Mouse (Mus musculus): ENCODE data around the gene Rnf148. TPM values are rescaled to one million over a fixed set of nuclear protein-coding genes. Genes with fewer than 3 reads are reported as not detected.

The Rnf148 gene
- polyA plus RNA-seq (2012; rRNA removed) = 0.07 TPM in 1 of 2 replicates, not detected in the other

DNA sequence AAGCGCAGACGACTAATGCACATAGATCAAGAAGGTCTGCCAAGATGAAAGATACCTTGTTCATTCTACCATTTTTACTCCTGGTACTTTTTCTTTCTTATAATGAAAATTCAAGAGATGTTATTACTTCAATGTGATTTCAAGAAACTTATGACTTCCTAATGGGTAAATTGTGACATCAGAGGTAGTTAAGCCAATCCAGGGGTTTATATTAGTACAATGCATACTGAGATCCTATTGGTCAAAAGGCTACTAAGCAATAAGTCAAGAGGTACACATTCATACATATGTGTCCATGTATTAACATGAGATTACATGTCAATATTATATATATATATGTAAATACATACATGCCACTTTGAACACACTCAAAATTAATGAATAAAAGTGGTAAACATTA, at the start of gene Rnf148:
Gene Rnf148, minus strand, starts transcription at position 101 of the 400 bp plus-strand sequence.
- no peak for DNase-seq
- no peak within 1 kb of the TSS for H3K27ac ChIP-seq (ENCODE audit: insufficient read depth, low read depth, low read length)
- no peaks in the 10 kb centered on the region for H3K36me3 ChIP-seq (ENCODE audit: control insufficient read depth, insufficient read depth, low read length)
- no peak within 1 kb of the TSS for H3K4me3 ChIP-seq (ENCODE audit: insufficient read depth, low read depth, low read length)
- H3K27me3 ChIP-seq (replicated peaks; ENCODE audit: control insufficient read depth, insufficient read depth, low read length) = no peaks in the 10 kb centered on the region
- H3K4me1 ChIP-seq (ENCODE audit: control insufficient read depth, insufficient read depth, low read length) = no peaks in the 10 kb centered on the region
- 92% methylated on average over 2 of the region's 2 CpGs for WGBS
- no peak for TF ChIP-seq CTCF (conservative IDR thresholded peaks at IDR 0.05; ENCODE audit: insufficient read depth, insufficient read length, low read depth, low read length)
- TF ChIP-seq POLR2A (IDR thresholded peaks at IDR 0.05; ENCODE audit: low read depth, low read length) = no peak

DNA sequence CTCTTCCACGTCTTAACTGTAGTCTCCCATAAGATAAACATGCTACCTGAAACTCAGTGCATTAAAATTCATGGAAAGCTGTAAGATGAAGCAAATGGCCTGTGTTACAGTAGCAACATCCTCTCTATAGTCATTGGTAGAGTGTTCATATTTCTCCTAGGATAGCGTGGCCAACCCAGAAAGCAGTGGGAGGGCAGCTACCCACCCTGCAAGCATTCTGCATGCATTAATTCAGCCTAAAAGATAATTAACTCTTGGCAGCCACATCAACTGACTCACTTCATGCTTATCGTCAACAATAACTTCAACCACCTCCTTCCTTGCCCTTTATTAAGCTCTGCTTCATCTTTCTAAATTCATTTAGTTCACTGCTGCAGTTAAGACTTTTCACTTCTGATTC, 45.9 kb upstream of the Rnf148 start:
- Histone ChIP-seq H3K27ac (ENCODE audit: insufficient read depth, low read depth, low read length) (no peak overlapping the region), H3K4me1 (ENCODE audit: control insufficient read depth, insufficient read depth, low read length) (no peaks in the 10 kb centered on the region), H3K27me3 (replicated peaks; ENCODE audit: control insufficient read depth, insufficient read depth, low read length) (no peaks in the 10 kb centered on the region), H3K4me3 (ENCODE audit: insufficient read depth, low read depth, low read length) (no peak overlapping the region), H3K36me3 (ENCODE audit: control insufficient read depth, insufficient read depth, low read length) (no peaks in the 10 kb centered on the region)
- no peak for DNase-seq
- TF ChIP-seq CTCF (conservative IDR thresholded peaks at IDR 0.05; ENCODE audit: insufficient read depth, insufficient read length, low read depth, low read length) = no peak
- no peak for TF ChIP-seq POLR2A (IDR thresholded peaks at IDR 0.05; ENCODE audit: low read depth, low read length)
- 69% methylated on average over 3 of the region's 3 CpGs for WGBS

DNA sequence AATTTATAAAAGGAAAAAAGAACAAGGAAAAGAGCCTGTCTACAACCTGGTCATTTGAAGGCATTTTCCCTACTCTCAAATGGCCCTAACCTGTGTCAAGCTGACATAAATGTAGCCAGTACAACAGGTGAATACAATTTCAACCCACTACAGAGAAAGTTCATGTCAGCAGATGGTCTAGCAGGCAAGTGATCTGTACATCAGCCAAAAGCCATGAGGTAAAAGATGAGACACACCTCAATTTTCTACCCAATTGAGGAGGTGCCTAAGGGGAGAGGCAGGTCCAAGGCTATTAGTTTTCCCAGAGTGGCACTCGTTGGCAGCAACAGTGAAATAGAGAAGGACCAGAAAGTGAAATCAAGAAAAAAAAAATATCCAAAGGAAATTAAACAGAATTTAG, 23.2 kb upstream of the Rnf148 start:
- no peak for DNase-seq
- H3K36me3 ChIP-seq (ENCODE audit: control insufficient read depth, insufficient read depth, low read length) = no peaks in the 10 kb centered on the region
- no peaks in the 10 kb centered on the region for H3K27me3 ChIP-seq (replicated peaks; ENCODE audit: control insufficient read depth, insufficient read depth, low read length)
- H3K4me3 ChIP-seq (ENCODE audit: insufficient read depth, low read depth, low read length) = no peak overlapping the region
- TF ChIP-seq POLR2A (IDR thresholded peaks at IDR 0.05; ENCODE audit: low read depth, low read length) (no peak), CTCF (conservative IDR thresholded peaks at IDR 0.05; ENCODE audit: insufficient read depth, insufficient read length, low read depth, low read length) (no peak)
- H3K4me1 ChIP-seq (ENCODE audit: control insufficient read depth, insufficient read depth, low read length) = no peaks in the 10 kb centered on the region
- no peak overlapping the region for H3K27ac ChIP-seq (ENCODE audit: insufficient read depth, low read depth, low read length)
- WGBS = 55% methylated on average over 1 of the region's 1 CpGs

DNA sequence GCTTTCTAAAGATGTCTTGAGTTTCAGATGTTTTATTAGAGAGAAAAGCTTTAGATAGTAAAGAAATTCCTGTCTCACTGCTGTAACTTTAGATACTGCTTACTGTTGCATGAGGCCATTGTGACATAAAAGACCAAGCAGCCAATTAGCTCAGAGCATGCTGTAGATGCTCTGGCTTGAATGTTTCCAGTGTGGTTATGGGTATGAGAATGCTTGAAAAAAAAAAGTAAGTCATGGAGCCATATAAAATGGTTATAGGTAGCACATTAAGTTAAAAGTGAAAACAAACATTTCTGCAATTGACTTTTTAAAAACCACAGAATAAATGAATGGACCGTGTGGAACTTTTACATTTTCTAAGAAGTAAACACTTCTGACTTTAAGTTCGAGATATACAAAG, 4.7 kb downstream of the Rnf148 start, which contains the start of gene Rnf133:
Gene Rnf133, minus strand, starts transcription at position 101 of the 400 bp plus-strand sequence.
- Histone ChIP-seq H3K4me3 (ENCODE audit: insufficient read depth, low read depth, low read length) (no peak within 1 kb of the TSS), H3K4me1 (ENCODE audit: control insufficient read depth, insufficient read depth, low read length) (no peaks in the 10 kb centered on the region), H3K27ac (ENCODE audit: insufficient read depth, low read depth, low read length) (no peak within 1 kb of the TSS), H3K27me3 (replicated peaks; ENCODE audit: control insufficient read depth, insufficient read depth, low read length) (no peaks in the 10 kb centered on the region), H3K36me3 (ENCODE audit: control insufficient read depth, insufficient read depth, low read length) (no peaks in the 10 kb centered on the region)
- 87% methylated on average over 2 of the region's 2 CpGs for WGBS
- TF ChIP-seq POLR2A (IDR thresholded peaks at IDR 0.05; ENCODE audit: low read depth, low read length) (no peak), CTCF (conservative IDR thresholded peaks at IDR 0.05; ENCODE audit: insufficient read depth, insufficient read length, low read depth, low read length) (no peak)
- DNase-seq = no peak

DNA sequence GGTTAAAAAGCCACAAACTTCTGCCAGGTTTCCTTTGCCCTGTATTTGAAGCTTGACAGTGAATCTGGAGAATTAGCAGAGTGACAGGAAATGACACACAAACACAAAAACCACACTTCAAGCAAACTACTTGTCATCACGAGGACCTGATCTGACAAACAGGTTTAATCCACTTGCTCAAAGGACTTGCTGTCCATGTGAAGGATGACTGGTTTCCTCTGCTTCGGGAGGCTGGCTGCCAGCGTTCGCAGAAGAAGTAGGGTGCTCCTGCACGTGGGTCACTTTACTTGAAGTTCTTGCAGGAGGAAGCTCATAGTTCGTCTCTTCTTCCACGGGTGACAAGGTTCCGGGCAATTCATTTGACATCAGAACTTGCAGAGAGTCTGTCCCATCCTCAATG, 6.2 kb downstream of the Rnf148 start:
- WGBS = 47% methylated on average over 8 of the region's 8 CpGs
- TF ChIP-seq POLR2A (IDR thresholded peaks at IDR 0.05; ENCODE audit: low read depth, low read length) (no peak), CTCF (conservative IDR thresholded peaks at IDR 0.05; ENCODE audit: insufficient read depth, insufficient read length, low read depth, low read length) (no peak)
- H3K27ac ChIP-seq (ENCODE audit: insufficient read depth, low read depth, low read length) = no peak overlapping the region
- no peak overlapping the region for H3K4me3 ChIP-seq (ENCODE audit: insufficient read depth, low read depth, low read length)
- H3K27me3 ChIP-seq (replicated peaks; ENCODE audit: control insufficient read depth, insufficient read depth, low read length) = no peaks in the 10 kb centered on the region
- H3K36me3 ChIP-seq (ENCODE audit: control insufficient read depth, insufficient read depth, low read length) = no peaks in the 10 kb centered on the region
- no peaks in the 10 kb centered on the region for H3K4me1 ChIP-seq (ENCODE audit: control insufficient read depth, insufficient read depth, low read length)
- peak; percentile 9 for DNase-seq

DNA sequence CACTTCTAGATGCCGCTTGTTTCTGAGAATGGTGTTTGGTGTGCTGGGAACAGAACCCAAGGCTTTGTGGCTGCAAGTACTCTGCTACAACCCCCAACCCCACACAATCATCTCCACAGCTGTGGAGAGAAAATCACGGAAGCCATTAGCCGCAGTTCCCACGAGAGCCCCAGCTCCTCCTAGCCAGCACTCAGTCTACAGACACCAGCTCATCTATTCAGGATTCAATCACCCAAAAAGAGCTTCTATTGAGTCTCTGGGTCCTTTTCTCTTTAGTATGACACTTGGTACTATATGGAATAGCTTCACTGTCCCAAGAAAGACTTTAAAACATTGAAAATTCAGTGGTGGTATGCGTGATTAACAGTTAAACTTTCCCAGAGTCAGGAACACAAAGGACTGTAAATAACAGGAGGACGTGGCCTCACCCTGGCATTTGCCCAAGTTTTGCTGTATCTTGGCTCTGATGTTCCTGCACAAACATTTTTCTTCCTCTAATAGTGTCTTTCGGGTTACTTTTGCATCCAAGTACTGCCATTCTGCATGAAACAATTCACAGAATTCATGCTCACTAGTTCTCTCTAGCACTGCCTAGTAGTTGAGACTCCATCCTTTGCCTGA, 7.2 kb downstream of the Rnf148 start:
- H3K36me3 ChIP-seq (ENCODE audit: control insufficient read depth, insufficient read depth, low read length) = no peaks in the 10 kb centered on the region
- no peak for TF ChIP-seq POLR2A (IDR thresholded peaks at IDR 0.05; ENCODE audit: low read depth, low read length)
- TF ChIP-seq CTCF (conservative IDR thresholded peaks at IDR 0.05; ENCODE audit: insufficient read depth, insufficient read length, low read depth, low read length) = no peak
- H3K27me3 ChIP-seq (replicated peaks; ENCODE audit: control insufficient read depth, insufficient read depth, low read length) = no peaks in the 10 kb centered on the region
- WGBS = 60% methylated on average over 7 of the region's 7 CpGs
- H3K4me1 ChIP-seq (ENCODE audit: control insufficient read depth, insufficient read depth, low read length) = no peaks in the 10 kb centered on the region
- DNase-seq = peak; percentile 51
- H3K27ac ChIP-seq (ENCODE audit: insufficient read depth, low read depth, low read length) = no peak overlapping the region
- H3K4me3 ChIP-seq (ENCODE audit: insufficient read depth, low read depth, low read length) = no peak overlapping the region

DNA sequence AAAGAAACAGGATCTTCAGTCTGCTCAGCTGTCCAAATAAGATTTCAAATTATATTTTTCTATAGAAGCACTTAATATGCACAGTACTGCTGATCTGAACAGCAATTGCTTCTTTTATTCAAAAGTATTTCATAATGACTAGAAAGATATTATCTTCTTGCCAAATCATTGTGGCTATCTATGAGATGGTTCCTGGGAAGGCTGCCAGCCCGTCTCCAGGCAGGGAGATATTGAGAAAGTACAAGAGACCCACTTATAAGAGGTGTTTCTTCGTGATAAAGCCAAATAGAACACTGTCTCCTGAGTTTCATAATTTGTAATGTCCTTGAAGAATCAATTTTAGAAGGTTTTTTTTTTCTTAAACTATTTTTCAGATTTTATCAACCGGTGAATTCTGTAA, 17.9 kb downstream of the Rnf148 start:
- DNase-seq = no peak
- no peak overlapping the region for H3K4me3 ChIP-seq (ENCODE audit: insufficient read depth, low read depth, low read length)
- H3K4me1 ChIP-seq (ENCODE audit: control insufficient read depth, insufficient read depth, low read length) = no peaks in the 10 kb centered on the region
- no peaks in the 10 kb centered on the region for H3K27me3 ChIP-seq (replicated peaks; ENCODE audit: control insufficient read depth, insufficient read depth, low read length)
- TF ChIP-seq CTCF (conservative IDR thresholded peaks at IDR 0.05; ENCODE audit: insufficient read depth, insufficient read length, low read depth, low read length) (no peak), POLR2A (IDR thresholded peaks at IDR 0.05; ENCODE audit: low read depth, low read length) (no peak)
- no peaks in the 10 kb centered on the region for H3K36me3 ChIP-seq (ENCODE audit: control insufficient read depth, insufficient read depth, low read length)
- 77% methylated on average over 3 of the region's 3 CpGs for WGBS
- H3K27ac ChIP-seq (ENCODE audit: insufficient read depth, low read depth, low read length) = no peak overlapping the region

Data from kidney, adult 2 months (tissue).